Mouse (Mus musculus) left cerebral cortex, adult 6 months (tissue): Measurements from ENCODE around the gene Cep104. TPM values are rescaled to one million over a fixed set of nuclear protein-coding genes. Genes with fewer than 3 reads are reported as not detected.

Experiments used
- long read RNA-seq, 2 experiments: library from polyadenylated mRNA; unstranded; transcript quantifications; one replicate each; pipeline ENCODE4 v2.0.0; 2019 to 2020
- polyA plus RNA-seq: library from polyadenylated mRNA; unstranded; fragments of <200 nt; fragmentation: Nextera tagmentation; gene quantifications from 2 replicates; pipeline ENCODE4 v1.2.3, GENCODE M21; 2021

Cep104 gene
- polyA plus RNA-seq = 10.7 and 12.6 TPM in 2 replicates
- long read RNA-seq, experiment 1, full-length matches to known transcripts = 41 of 130 reads
- long read RNA-seq, experiment 1, partial matches to known transcripts = 69 of 130 reads
- long read RNA-seq, experiment 1, other reads (novel, unspliced or antisense) = 20 of 130 reads
- long read RNA-seq, experiment 2, partial matches to known transcripts = 15 of 22 reads
- long read RNA-seq, experiment 2, other reads (novel, unspliced or antisense) = 7 of 22 reads

DNA sequence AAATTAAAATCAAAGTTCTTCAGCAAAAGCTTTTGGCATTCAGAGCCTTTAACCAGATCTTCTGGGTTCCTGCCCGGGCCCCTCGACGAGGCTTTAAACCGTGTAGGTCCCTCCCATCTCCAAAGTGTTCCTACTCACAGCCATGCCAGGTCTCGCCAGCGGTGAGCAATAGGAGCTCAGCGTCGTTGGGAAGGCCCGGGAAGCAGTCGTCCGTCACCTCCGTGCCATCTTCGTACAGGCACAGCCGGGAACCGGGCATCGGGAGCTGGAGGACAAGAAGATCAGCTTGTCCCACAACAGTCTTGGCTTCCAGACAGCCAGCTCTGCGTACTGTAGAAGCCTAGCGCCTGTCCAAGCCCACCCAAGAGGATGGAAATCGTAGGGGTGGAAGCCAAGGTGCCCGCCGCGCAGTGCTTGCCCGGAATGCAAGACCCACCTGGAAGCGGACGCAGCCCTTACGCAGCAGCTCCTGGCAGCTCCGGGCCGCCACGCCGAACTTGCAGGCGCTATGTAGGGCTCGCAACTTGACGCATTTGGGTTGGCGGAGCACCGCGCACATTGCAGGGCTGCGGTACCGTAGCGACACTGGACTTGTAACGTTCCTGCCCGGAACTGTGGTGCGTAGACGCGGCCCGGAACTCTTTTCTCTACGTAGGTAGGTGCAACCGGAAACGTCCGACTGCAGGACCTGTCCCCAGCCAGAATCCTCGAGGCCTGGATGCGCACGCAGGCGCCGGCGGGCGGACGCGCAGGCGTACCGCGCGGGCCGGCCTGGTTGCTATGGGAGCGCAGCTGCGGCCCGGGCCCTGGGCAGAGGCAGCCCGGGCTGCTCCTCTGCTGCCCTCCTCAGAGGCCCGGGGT lies at the start of gene Cep104, which contains the start of gene Dffb:
Gene Cep104 (plus strand): TSS at position 764 of the 861 bp plus-strand sequence.
Gene Dffb (minus strand): TSS at position 696 of the 861 bp plus-strand sequence.

DNA sequence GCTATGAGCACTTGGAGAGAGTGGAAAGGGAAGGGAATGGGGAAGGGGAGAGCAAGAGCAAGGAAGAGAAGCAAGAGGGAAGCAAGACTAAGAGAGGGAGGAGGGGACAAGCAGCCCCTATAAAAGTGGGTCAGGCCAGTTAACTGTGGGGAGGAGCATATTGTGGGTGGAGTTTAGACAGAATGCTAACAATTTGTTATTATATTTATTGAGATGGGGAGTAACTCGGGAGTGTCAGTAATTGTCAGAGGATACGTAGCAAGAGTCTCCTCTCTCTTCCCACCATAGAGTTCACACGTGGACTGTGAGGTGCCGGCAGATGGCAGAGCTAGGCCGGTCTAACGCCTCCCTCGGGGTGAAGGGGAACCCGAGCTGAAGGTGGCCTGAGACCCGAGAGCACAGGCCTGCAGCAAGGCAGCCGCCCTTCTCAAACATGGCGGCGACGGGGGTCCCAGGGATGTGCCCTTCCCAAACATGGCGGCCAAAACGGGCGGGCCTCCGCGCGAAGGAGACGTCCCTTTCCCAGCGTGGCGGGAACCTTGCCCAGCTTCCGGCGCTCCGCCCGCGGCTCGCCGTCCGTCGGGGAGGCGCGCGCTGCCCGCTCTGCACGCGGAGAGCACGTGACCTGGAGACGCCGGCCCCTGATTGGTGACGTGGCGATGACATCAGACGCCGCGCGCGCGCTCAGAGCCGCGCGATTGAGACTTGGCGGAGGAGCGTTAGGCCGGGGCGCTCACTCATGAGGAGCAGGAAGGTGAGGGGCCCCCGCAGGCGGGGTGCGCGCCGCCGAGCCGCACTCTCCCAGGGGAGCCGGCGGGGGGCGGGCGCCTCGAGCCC lies 18.2 kb upstream of the Cep104 start, which contains the start of gene A430005L14Rik:
Gene A430005L14Rik (plus strand): TSS at position 669 of the 837 bp plus-strand sequence.

DNA sequence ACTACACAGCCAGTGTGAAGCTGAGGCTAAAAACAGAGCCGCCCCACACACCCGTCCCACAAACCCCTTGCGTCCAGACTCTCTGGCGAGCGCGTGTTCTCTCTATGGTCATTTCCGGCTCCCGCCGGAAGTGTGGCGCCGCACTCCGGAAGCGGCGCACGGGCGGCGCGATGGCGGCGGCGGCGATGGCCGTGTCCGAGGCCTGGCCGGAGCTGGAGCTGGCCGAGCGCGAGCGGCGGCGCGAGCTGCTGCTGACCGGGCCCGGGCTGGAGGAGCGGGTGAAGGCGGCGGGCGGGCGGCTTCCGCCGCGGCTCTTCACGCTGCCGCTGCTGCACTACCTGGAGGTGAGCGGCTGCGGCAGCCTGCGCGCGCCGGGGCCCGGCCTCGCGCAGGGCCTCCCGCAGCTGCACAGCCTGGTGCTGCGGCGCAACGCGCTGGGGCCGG lies 36.7 kb downstream of the Cep104 start, which contains the start of gene Lrrc47:
Gene Lrrc47 (plus strand): TSS at position 86 of the 444 bp plus-strand sequence.

DNA sequence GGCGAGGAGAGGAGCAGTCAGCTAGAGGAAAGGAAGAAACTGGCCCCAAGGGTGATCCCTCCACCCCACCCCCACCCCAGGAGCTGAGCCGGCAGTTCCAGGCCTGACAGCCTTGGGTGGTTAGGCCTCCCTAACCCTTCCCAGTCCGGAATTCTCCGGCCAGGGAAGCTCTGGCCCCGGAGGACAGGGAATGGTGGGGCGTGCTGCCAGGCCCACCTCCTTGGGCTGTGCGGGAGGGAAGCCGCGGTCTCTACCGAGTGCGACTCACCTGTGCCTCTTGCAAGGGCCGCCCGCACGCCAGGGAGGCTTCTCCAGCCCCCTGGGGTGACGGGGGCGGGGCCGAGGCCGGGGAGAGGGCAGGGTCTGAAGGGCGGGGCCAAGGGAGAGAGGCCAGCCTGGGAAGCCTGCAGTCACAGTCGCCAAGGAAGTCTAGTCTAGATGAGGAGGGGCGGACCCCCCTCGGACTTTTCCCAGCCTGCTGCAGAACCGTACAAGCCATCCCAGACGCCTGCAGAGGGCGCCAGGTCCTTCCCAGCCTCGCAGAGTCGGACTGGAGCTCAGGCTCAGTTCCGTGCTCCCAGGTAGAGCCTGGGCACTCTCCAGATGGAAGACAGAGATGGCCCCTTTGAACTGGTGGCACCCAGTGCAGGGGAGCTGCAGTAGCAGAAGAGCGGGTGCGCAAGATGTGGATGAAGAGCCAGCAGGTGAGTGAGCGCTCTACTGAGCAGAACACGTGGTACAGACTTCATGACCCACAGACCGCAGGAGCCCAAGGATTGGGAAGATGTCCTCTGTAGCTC lies 50.8 kb downstream of the Cep104 start, which contains the start of gene Smim1:
Gene Smim1 (minus strand): TSS at position 590 of the 800 bp plus-strand sequence.

GRCm38 (mm10) chr4:154042577-154042976 lies 67.6 kb downstream of the Cep104 start, which contains the start of gene Ccdc27:
Ccdc27 (minus strand) TSS chr4:154042677.

Other genes starting within 250 kb of the Cep104 start
- gene A430005L14Rik, start 18.0 kb upstream of the Cep104 start, polyA plus RNA-seq = 46.1 and 56.7 TPM in 2 replicates
- gene Dffb, start 68 bp upstream of the Cep104 start, polyA plus RNA-seq = 2.0 and 2.6 TPM in 2 replicates
- 4.3 and 11.4 TPM in 2 replicates for gene Lrrc47, start 36.5 kb downstream of the Cep104 start, polyA plus RNA-seq
- gene Smim1, start 51.0 kb downstream of the Cep104 start, polyA plus RNA-seq = 40.7 and 47.5 TPM in 2 replicates
- gene Ccdc27, start 67.5 kb downstream of the Cep104 start, polyA plus RNA-seq = not detected in 2 replicates
- gene Trp73, start 165.0 kb downstream of the Cep104 start, polyA plus RNA-seq = 0.18 and 0.24 TPM in 2 replicates
- gene Wrap73, start 167.2 kb downstream of the Cep104 start, polyA plus RNA-seq = 30.8 and 36.2 TPM in 2 replicates
- gene Tprgl, start 185.5 kb downstream of the Cep104 start, polyA plus RNA-seq = 49.5 and 359 TPM in 2 replicates
- 0.59 and 0.65 TPM in 2 replicates for gene Megf6, start 195.5 kb downstream of the Cep104 start, polyA plus RNA-seq